Comparison of ENCODE assay signal across 7 mouse cellular contexts in the genomic region with DNA sequence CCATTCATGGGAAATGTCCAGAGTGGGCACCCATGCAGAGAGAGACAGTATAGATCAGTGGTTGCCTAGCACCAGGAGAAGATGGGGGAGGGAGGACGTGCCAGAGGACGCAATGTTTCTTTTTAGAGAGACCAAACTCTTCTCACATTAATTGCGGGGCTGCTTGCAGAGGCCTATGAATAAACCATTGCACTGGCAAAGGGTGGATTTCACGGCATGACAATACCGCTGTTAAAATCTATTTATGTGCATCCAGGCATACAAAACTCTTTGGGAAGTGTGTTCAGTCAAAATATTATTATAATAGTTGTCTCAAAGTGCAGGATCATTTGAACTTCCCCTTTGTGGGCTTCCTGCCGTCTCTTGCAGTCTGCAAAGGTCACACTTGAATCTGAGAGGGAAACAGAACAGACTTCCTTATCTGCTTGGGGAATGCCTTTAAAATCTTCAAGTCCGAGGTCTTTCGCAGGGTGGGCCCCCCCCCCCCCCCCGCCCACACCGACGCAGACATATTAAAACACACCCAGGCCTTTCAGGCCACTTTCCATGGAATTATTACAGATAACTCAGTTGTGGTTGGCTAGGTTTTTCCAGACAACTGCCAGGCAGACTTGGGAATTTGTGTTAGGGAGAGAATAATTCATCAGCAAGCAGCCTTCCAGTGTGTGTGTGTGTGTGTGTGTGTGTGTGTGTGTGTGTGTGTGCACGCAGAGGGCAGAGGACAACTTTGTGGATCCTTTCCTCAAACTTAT.
DNase-seq lines count a peak whose midpoint lies in the region; ATAC-seq lines count a peak whose summit lies in the region.

No protein-coding gene starts in this region.

- H3K36me3 ChIP-seq in heart, embryonic 14.5 days (ENCODE audit: control insufficient read depth, insufficient read depth, low read length) = no peaks in the 10 kb centered on the region
- H3K36me3 ChIP-seq in midbrain, embryonic 11.5 days (ENCODE audit: control insufficient read depth, insufficient read depth, low read length) = no peaks in the 10 kb centered on the region

- peak overlapping the region; percentile 59 to 69 for H3K27ac ChIP-seq in heart, embryonic 14.5 days (replicated peaks in 1 of 2; ENCODE audit: control insufficient read depth in 1 of 2, insufficient read depth in 1 of 2, low read depth in 2 of 2, low read length in 2 of 2)
- peak overlapping the region; percentile 74 for H3K27ac ChIP-seq in midbrain, embryonic 11.5 days (ENCODE audit: low read depth, low read length)

- no peak overlapping the region for H3K9ac ChIP-seq in heart, embryonic 14.5 days (ENCODE audit: low read length)
- no peak overlapping the region for H3K9ac ChIP-seq in midbrain, embryonic 11.5 days (ENCODE audit: low read length)

- no peak overlapping the region for H3K4me3 ChIP-seq in heart, embryonic 14.5 days (ENCODE audit: control insufficient read depth in 1 of 2, insufficient read depth in 1 of 2, low read depth in 1 of 2, low read length in 2 of 2)
- no peak overlapping the region for H3K4me3 ChIP-seq in midbrain, embryonic 11.5 days (ENCODE audit: low read depth, low read length)

- H3K9me3 ChIP-seq in heart, embryonic 14.5 days (ENCODE audit: control insufficient read depth, low read length) = peaks cover 6% of the 10 kb centered on the region; the same call in 1 of the 2 replicates
- no peaks in the 10 kb centered on the region; the same call in 1 of the 2 replicates for H3K9me3 ChIP-seq in midbrain, embryonic 11.5 days (ENCODE audit: control insufficient read depth, low read length)

- H3K27me3 ChIP-seq in heart, embryonic 14.5 days (ENCODE audit: control insufficient read depth, insufficient read depth, low read length) = no peaks in the 10 kb centered on the region
- no peaks in the 10 kb centered on the region for H3K27me3 ChIP-seq in midbrain, embryonic 11.5 days (ENCODE audit: control insufficient read depth, insufficient read depth, low read length)

- H3K4me2 ChIP-seq in heart, embryonic 14.5 days (ENCODE audit: low read length) = no peak overlapping the region
- no peak overlapping the region for H3K4me2 ChIP-seq in midbrain, embryonic 11.5 days

- 14% methylated on average over 12 of the region's 12 CpGs for WGBS in heart, embryonic 14.5 days
- WGBS in midbrain, embryonic 11.5 days = 11% methylated on average over 12 of the region's 12 CpGs

- DNase-seq in MEL-GATA-1-ER (ENCODE audit: extremely low read depth, low read depth) = peak; percentile 65
- DNase-seq in embryo, embryonic 10 days (ENCODE audit: low spot score) = peak; percentile 73
- DNase-seq in kidney, postnatal 4 days = peak; percentile 69 to 73
- DNase-seq in midbrain, embryonic 11.5 days (ENCODE audit: low spot score, missing footprints) = peak; percentile 91
- DNase-seq in B cell, adult 2 months = no peak
- DNase-seq in cerebellum, adult 18-20 months = no peak

- peak; percentile 57; the same call in 1 of the 2 replicates for ATAC-seq in heart, embryonic 14.5 days (ENCODE audit: insufficient number of reproducible peaks, insufficient read depth, low FRiP score, low read depth)
- peak; percentile 87 for ATAC-seq in midbrain, embryonic 11.5 days (ENCODE audit: low FRiP score)

- H3K4me1 ChIP-seq in heart, embryonic 14.5 days (ENCODE audit: control insufficient read depth in 2 of 2, insufficient read depth in 2 of 2, low read length in 2 of 2) = peaks cover 10 to 13% of the 10 kb centered on the region in 2 experiments
- H3K4me1 ChIP-seq in midbrain, embryonic 11.5 days (ENCODE audit: control insufficient read depth, insufficient read depth, low read length) = peaks cover 15% of the 10 kb centered on the region

Comparison
In these comparisons a context has a peak if more than half of its experiments do, and no peak if none do; other contexts are left out.
1. DNase-seq: peak in MEL-GATA-1-ER (single experiment), embryo, embryonic 10 days (single experiment), kidney, postnatal 4 days (2 of 2) and midbrain, embryonic 11.5 days (single experiment); none in B cell, adult 2 months (0 of 2) and cerebellum, adult 18-20 months (0 of 2).